Mouse (Mus musculus) left cerebral cortex, adult 2 months (tissue): ENCODE results near the gene Rpl6. TPM values are rescaled to one million over a fixed set of nuclear protein-coding genes. Genes with fewer than 3 reads are reported as not detected.

Experiments
- DNase-seq, 2 experiments: peaks; one replicate each; pipeline ENCODE4 v3.0.0; 2021 to 2022; ENCODE audit warnings: low spot score in 2 of 2, mixed read lengths in 1 of 2; ENCODE audit errors: extremely low spot score in 1 of 2
- H3K27ac ChIP-seq: fragments of 200-600 bp; 2 replicates; pipeline ENCODE4 v1.8.1; 2022
- H3K4me3 ChIP-seq: fragments of 200-600 bp; 2 replicates; pipeline ENCODE4 v1.8.1; 2022
- CTCF ChIP-seq: fragments of 200-600 bp; IDR thresholded peaks from 2 replicates; pipeline ENCODE4 v1.8.1; 2022; ENCODE audit warnings: antibody characterized with exemption, mild to moderate bottlenecking, moderate library complexity
- intact Hi-C: fragments of 180-260 bp; cut with DNase I; formaldehyde crosslinking; loops from one replicate; pipeline ENCODE4 v1.15.1; 2025
- total RNA-seq, 2 experiments: library from RNA; stranded (reverse); gene quantifications; 2 replicates each; pipeline ENCODE4 v1.2.3; 2021

Rpl6 gene
- total RNA-seq, 2 experiments from 2014 or later: 412 to 420 TPM

- no peak overlapping the region for H3K4me3 ChIP-seq
- TF ChIP-seq CTCF: no peak
- intact Hi-C loops: no loop called here
- H3K27ac ChIP-seq: no peak overlapping the region
- DNase-seq: no peak
These were observed 21.0 kb upstream of the Rpl6 start for GRCm38 (mm10) chr5:121183269-121183668.

- Histone ChIP-seq H3K4me3 (no peak overlapping the region), H3K27ac (peak overlapping the region; percentile 71)
- no peak for TF ChIP-seq CTCF
- DNase-seq: no peak
- intact Hi-C loops: no loop called here
These were observed 19.9 kb upstream of the Rpl6 start for GRCm38 (mm10) chr5:121184375-121184774.

- Histone ChIP-seq H3K4me3 (0 out of 2 replicates have a peak overlapping the region, but pooled peaks have one; percentile 16), H3K27ac (peak overlapping the region; percentile 71)
- intact Hi-C loops: no loop called here
- no peak for TF ChIP-seq CTCF
- no peak for DNase-seq
These were observed 19.2 kb upstream of the Rpl6 start for GRCm38 (mm10) chr5:121184945-121185551.

GRCm38 (mm10) chr5:121187580-121188001 is 16.7 kb upstream of the Rpl6 start:
- no peak; the same call in 1 of the 2 replicates for TF ChIP-seq CTCF
- no peak overlapping the region for H3K4me3 ChIP-seq
- intact Hi-C loops: no loop called here
- DNase-seq: no peak
- peak overlapping the region; percentile 80 for H3K27ac ChIP-seq

- intact Hi-C loops: no loop called here
- no peak for DNase-seq
- no peak for TF ChIP-seq CTCF
- no peak overlapping the region; the same call in 1 of the 2 replicates for H3K4me3 ChIP-seq
- H3K27ac ChIP-seq: peak overlapping the region; percentile 80
These were observed 16.0 kb upstream of the Rpl6 start for GRCm38 (mm10) chr5:121188265-121188664.

GRCm38 (mm10) chr5:121189182-121189581 is 15.1 kb upstream of the Rpl6 start:
- intact Hi-C loops: no loop called here
- no peak for DNase-seq
- no peak for TF ChIP-seq CTCF
- H3K27ac ChIP-seq: peak overlapping the region; percentile 67
- 0 out of 2 replicates have a peak overlapping the region, but pooled peaks have one; percentile 21 for H3K4me3 ChIP-seq

- no peak for DNase-seq
- intact Hi-C loops: no loop called here
- H3K4me3 ChIP-seq: peak overlapping the region; percentile 85
- H3K27ac ChIP-seq: peak overlapping the region; percentile 88
- TF ChIP-seq CTCF: no peak
These were observed 14.0 kb upstream of the Rpl6 start for GRCm38 (mm10) chr5:121190210-121190835.

GRCm38 (mm10) chr5:121190836-121191583 is 13.3 kb upstream of the Rpl6 start, which contains the start of gene Ptpn11:
Gene Ptpn11, minus strand, starts transcription at chr5:121191397.
- peak; percentile 85 to 87 for DNase-seq
- TF ChIP-seq CTCF: no peak; the same call in 1 of the 2 replicates
- H3K27ac ChIP-seq: peak within 1 kb of the TSS; percentile 88
- intact Hi-C loops: no loop called here
- H3K4me3 ChIP-seq: peak within 1 kb of the TSS; percentile 85

- Histone ChIP-seq H3K27ac (peak overlapping the region; percentile 77), H3K4me3 (peak overlapping the region; percentile 85)
- intact Hi-C loops: no loop called here
- DNase-seq: no peak
- no peak for TF ChIP-seq CTCF
These were observed 12.7 kb upstream of the Rpl6 start for GRCm38 (mm10) chr5:121191584-121191906.

GRCm38 (mm10) chr5:121194173-121194572 is 10.1 kb upstream of the Rpl6 start:
- intact Hi-C loops: no loop called here
- DNase-seq: no peak
- no peak for TF ChIP-seq CTCF
- H3K4me3 ChIP-seq: no peak overlapping the region
- no peak overlapping the region for H3K27ac ChIP-seq

- no peak for DNase-seq
- no peak overlapping the region for H3K4me3 ChIP-seq
- intact Hi-C loops: no loop called here
- no peak overlapping the region for H3K27ac ChIP-seq
- no peak for TF ChIP-seq CTCF
These were observed 7.5 kb upstream of the Rpl6 start for GRCm38 (mm10) chr5:121196764-121197163.

- no peak overlapping the region for H3K27ac ChIP-seq
- TF ChIP-seq CTCF: no peak
- no peak overlapping the region for H3K4me3 ChIP-seq
- intact Hi-C loops: no loop called here
- no peak for DNase-seq
These were observed 6.9 kb upstream of the Rpl6 start for GRCm38 (mm10) chr5:121197337-121197736.
